Mouse (Mus musculus): ENCODE data around the gene Ptcd1. TPM values are rescaled to one million over a fixed set of nuclear protein-coding genes. Genes with fewer than 3 reads are reported as not detected.

The Ptcd1 gene
- polyA plus RNA-seq, 1 experiment from 2014 or later = 16.9 TPM

Other genes with a start within 250 kb of the Ptcd1 start
- 18.5 and 19.3 TPM in 2 replicates for gene Smurf1, start 201.3 kb downstream of the Ptcd1 start, polyA plus RNA-seq (2015; fragmentation: Nextera tagmentation; extraction: Ambion mirVana)
- not detected in 2 replicates for gene Gm4871, start 134.4 kb downstream of the Ptcd1 start, polyA plus RNA-seq (2015; fragmentation: Nextera tagmentation; extraction: Ambion mirVana)
- gene 1700018F24Rik, start 124.1 kb downstream of the Ptcd1 start, polyA plus RNA-seq (2015; fragmentation: Nextera tagmentation; extraction: Ambion mirVana) = 0.14 and 0.15 TPM in 2 replicates
- gene Arpc1a, start 83.3 kb downstream of the Ptcd1 start, polyA plus RNA-seq (2015; fragmentation: Nextera tagmentation; extraction: Ambion mirVana) = 143 and 147 TPM in 2 replicates
- gene Kpna7, start 83.1 kb downstream of the Ptcd1 start, polyA plus RNA-seq (2015; fragmentation: Nextera tagmentation; extraction: Ambion mirVana) = not detected in 2 replicates
- 310 and 324 TPM in 2 replicates for gene Arpc1b, start 52.9 kb downstream of the Ptcd1 start, polyA plus RNA-seq (2015; fragmentation: Nextera tagmentation; extraction: Ambion mirVana)
- gene Pdap1, start 26.9 kb downstream of the Ptcd1 start, polyA plus RNA-seq (2015; fragmentation: Nextera tagmentation; extraction: Ambion mirVana) = 93.7 and 108 TPM in 2 replicates
- 178 and 183 TPM in 2 replicates for gene Bud31, start 26.7 kb downstream of the Ptcd1 start, polyA plus RNA-seq (2015; fragmentation: Nextera tagmentation; extraction: Ambion mirVana)
- gene Cpsf4, start 105 bp upstream of the Ptcd1 start, polyA plus RNA-seq (2015; fragmentation: Nextera tagmentation; extraction: Ambion mirVana) = 46.3 and 47.6 TPM in 2 replicates
- 616 and 640 TPM in 2 replicates for gene Atp5j2, start 25.0 kb upstream of the Ptcd1 start, polyA plus RNA-seq (2015; fragmentation: Nextera tagmentation; extraction: Ambion mirVana)
- 11.8 and 12.5 TPM in 2 replicates for gene Zkscan14, start 34.8 kb upstream of the Ptcd1 start, polyA plus RNA-seq (2015; fragmentation: Nextera tagmentation; extraction: Ambion mirVana)
- 13.6 and 13.7 TPM in 2 replicates for gene Zkscan5, start 37.5 kb upstream of the Ptcd1 start, polyA plus RNA-seq (2015; fragmentation: Nextera tagmentation; extraction: Ambion mirVana)
- 33.4 and 37.1 TPM in 2 replicates for gene Zfp655, start 64.6 kb upstream of the Ptcd1 start, polyA plus RNA-seq (2015; fragmentation: Nextera tagmentation; extraction: Ambion mirVana)
- gene Zscan25, start 113.4 kb upstream of the Ptcd1 start, polyA plus RNA-seq (2015; fragmentation: Nextera tagmentation; extraction: Ambion mirVana) = 0.61 and 0.83 TPM in 2 replicates
- not detected in 2 replicates for gene Cyp3a57, start 178.2 kb upstream of the Ptcd1 start, polyA plus RNA-seq (2015; fragmentation: Nextera tagmentation; extraction: Ambion mirVana)